Mouse (Mus musculus) WW6 (cell line): ENCODE data around the gene Ccdc83.
A peak's percentile ranks its signal among the peaks of the same experiment; 100 is the strongest.

ENCODE experiments used
- DNase-seq: peaks from one replicate; pipeline ENCODE4 v3.0.0-alpha.2; 2013; ENCODE audit warnings: low read depth, low spot score

Ccdc83 gene

DNA sequence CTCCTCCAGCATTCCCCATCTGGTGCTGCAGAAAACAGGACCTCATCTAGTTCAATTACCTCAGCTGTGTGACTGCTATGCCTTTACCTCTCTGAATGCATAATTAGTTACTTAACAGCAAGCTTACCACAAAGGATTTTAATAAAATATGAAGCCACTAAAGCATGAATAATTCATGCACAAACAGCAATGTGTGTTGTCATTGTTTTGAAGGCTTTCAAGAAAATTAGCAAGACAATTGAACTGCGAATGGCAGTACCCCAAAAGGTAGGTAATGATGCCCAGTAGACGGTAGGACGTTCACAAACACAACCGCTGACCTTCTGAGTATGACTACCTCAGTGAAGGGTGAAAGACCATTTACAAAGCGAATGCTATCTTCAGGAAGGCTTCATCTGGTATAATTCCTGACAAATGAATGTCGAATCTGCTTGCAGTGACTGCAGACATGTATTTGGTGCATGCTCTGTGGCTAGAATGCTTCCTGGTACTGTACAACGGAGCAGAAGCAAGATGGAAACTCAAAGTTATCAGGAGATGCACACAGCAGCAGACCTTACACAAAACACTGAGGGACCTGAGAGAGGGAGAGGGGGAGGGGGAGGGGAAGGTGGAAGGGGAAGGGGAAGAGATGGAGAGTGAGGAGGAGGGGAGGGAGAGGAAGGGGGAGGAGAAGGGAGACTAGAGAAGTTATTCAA lies 3.5 kb downstream of the Ccdc83 start:
- no peak for DNase-seq

DNA sequence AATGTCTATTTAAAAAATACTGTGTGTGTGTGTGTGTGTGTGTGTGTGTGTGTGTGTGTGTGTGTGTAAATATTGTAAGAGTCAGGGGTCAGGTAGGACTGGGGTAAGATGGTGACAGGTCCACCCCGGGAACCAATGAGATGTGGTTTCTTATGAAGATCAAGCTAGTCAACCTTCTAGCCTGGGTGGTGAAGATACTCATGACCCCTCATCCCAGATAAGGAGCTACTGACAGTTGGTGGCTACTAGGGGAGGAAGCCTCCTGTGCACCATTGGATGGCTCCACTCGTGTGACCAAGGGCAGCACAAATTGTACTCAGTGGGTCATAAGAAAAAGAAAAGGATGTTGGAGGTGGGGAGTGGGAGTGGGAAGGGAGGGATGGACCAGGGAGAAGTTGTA lies 5.7 kb downstream of the Ccdc83 start:
- no peak for DNase-seq

GRCm38 (mm10) chr7:90258701-90259100 lies 6.9 kb downstream of the Ccdc83 start:
- DNase-seq: no peak

DNA sequence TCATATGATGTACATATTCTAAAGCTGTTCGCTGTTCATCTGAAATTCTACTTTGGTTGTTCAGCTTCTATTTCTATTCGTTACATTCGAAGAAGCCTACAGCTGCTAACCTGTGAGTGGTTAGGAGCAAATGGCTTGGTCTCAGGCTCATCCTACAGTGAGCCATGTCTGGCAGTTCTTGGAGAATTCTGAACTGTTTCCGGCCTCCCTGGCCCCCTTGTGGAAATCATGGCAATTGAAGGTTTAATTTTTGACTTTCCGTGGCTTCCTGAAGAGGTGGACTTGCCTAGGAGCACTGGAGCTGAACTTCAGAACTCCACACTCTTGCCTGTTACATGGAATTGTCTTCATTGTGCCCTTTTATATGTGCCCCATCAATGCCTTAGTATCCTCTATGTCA lies 12.6 kb downstream of the Ccdc83 start:
- DNase-seq: peak; percentile 22

DNA sequence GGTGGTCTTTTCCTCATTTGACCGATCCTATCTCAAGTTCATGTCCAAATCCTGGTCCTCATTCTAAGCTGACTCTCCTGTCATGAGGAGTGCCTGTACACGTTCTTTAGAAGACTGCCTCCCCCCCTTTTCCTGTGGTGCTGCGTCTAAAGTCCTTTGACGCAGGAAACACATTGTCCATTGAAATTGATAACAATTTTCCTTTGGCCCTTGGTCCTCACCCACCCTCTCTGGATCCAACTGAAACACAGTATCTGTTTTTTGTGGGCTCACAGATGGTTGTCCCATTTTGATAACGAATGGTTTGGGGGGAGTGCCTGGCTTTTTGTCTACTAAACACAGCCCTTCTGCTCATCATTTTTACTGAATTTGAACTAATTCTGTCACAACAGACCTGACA lies 21.9 kb downstream of the Ccdc83 start:
- DNase-seq: no peak

DNA sequence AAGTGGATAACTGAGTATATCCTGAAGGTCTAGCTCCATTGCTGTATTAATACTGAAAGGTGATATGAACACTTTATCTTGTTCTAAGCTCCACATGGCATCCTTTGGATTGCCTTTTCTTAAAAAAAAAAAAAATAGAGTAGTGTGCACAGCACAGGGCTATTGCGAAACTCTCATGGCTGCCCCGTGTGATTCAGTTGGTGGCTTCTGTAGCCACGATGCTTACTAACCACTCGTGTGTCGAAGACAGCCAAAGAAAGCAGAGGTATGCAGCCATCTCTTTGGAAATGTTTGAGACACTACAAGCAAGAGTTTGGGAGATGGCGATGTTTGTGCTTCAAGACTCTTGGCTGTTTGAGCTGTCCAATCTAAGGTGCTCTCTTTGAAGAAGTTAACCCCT lies 22.4 kb downstream of the Ccdc83 start:
- DNase-seq: no peak

GRCm38 (mm10) chr7:90236289-90236905 lies 29.2 kb downstream of the Ccdc83 start:
- DNase-seq: no peak

DNA sequence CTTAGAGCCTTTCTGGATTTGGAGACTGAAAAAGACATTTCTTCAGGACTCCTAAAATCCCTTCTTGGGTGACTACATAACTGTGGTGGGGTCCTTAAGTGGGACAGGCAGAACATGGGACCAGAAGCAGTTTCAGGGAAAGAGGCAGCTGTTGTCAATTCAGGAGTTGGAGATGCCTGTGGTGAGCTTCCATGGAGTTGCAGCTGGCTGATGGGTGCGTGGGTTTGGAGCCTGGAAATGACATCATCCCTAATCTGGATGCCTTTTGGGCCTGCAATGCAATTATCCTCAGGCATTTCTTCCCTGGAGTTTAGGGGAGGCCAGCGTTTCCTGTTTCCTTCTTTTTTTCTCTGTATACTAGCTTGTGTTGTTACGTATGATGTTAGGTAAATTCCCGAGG lies 31.7 kb downstream of the Ccdc83 start:
- DNase-seq: no peak

GRCm38 (mm10) chr7:90231431-90231830 lies 34.1 kb downstream of the Ccdc83 start:
- DNase-seq: no peak

DNA sequence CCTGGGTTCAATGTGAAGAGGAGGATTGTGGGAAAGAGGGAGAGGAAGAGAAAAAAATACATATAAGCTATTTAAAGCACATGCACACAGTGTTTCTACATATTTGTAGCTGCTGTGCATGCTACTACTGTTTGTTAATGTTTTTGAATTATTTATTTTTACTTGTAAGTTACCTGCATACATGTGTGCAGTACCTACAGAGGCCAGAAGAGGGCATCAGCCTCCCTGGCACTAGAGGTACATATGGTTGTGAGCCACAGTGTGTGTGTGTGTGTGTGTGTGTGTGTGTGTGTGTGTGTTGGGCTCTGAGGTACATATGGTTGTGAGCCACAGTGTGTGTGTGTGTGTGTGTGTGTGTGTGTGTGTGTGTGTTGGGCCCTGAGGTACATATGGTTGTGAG lies 36.7 kb downstream of the Ccdc83 start:
- DNase-seq: peak; percentile 18

GRCm38 (mm10) chr7:90228075-90228474 lies 37.5 kb downstream of the Ccdc83 start:
- DNase-seq: no peak

DNA sequence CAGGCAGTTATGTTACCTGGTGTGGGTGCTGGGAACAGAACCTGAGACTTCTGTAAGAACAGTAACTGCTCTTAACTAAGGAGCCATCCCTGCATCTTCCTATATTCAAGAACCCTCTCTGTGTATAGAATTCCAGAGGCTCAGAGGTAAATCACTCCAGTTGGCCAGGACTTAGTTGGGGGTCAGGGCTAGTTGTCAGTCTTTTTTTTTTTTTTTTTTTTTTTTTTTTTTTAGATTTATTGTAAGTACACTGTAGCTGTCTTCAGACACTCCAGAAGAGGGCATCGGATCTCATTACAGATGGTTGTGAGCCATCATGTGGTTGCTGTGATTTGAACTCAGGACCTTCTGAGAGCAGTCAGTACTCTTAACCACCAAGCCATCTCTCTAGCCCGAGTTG lies 44.1 kb downstream of the Ccdc83 start:
- no peak for DNase-seq

- DNase-seq: no peak
Observed at GRCm38 (mm10) chr7:90218122-90218521, 47.5 kb downstream of the Ccdc83 start.

DNA sequence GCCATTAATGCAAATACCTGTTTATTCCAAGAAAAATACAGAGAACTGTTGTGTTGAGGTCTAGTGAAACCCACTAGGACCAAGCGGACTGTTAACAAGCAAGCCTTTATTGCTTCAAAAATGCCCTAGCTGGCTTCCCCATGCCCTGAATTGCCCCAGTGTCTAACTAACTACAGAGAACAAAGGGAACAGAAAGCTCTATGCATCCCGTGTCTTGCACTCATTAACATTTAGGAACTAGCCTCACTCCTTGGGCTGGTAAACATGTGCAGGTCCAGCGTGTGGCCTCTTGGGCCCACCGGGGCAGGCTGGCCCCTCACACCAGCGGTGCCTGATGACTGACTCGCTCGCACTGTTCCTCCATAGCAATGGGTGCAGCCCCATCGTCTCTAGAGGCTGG lies 49.1 kb downstream of the Ccdc83 start:
- DNase-seq: no peak

GRCm38 (mm10) chr7:90210947-90211346 lies 54.6 kb downstream of the Ccdc83 start:
- no peak for DNase-seq

- no peak for DNase-seq
Observed at GRCm38 (mm10) chr7:90210116-90210515, 55.5 kb downstream of the Ccdc83 start.

- DNase-seq: no peak
Observed at GRCm38 (mm10) chr7:90203914-90204313, 61.7 kb downstream of the Ccdc83 start.

DNA sequence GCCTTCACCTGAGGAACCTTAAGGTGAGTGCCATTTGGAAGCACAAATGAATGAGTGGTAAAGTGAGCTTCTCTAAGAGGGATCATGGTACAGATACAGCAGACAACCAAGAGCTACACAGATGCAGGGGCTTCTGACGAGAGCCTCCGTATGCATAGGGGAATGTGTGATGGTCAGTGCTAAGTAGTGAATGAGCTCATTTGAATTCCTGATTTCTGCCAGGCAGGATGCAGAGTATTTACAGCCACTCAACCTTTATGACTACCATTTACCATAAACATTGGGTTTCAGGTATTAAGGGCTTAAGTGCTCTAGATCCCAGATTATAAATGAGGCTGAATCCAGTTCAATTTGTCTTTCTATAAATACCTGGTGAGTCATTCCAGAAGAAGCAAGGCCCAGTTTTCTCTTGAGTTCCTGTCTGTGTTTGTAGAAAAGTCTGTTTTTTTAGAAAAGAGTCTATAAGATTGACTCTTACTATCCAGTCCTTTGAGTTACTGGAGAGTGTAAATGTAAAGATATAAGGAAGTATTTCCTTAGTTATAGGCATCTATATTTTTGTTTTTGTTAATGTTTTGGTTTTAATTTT lies 63.6 kb downstream of the Ccdc83 start:
- no peak for DNase-seq

GRCm38 (mm10) chr7:90200251-90200650 lies 65.3 kb downstream of the Ccdc83 start:
- no peak for DNase-seq

GRCm38 (mm10) chr7:90180635-90181034 lies 84.9 kb downstream of the Ccdc83 start:
- DNase-seq: no peak

DNA sequence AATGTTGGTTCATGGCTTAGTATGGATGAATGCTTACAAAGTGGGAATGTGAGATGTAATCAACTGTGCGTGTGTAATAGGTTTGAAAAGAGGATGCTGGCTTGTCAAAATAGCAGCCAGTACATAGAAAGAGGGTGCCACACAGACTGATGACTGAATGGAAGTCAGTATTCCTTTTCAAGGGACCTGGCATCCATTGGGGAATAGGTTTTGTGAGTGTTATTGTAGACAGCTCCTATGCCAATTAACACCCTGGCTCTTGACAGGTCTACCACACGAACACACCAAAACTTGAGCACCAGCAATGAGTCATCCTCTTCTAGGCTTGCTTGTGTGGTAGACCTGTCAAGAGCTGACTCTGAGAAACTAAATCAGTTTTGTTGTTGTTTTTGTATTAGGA lies 90.0 kb downstream of the Ccdc83 start:
- DNase-seq: no peak
